Mouse (Mus musculus) right cerebral cortex, adult 2 months (tissue): ENCODE data around the gene Sumf2.

Source experiments
- DNase-seq, 2 experiments: peaks; one replicate each; pipeline ENCODE4 v3.0.0; 2021 to 2022; ENCODE audit warnings: low spot score in 2 of 2

Sumf2 gene

DNA sequence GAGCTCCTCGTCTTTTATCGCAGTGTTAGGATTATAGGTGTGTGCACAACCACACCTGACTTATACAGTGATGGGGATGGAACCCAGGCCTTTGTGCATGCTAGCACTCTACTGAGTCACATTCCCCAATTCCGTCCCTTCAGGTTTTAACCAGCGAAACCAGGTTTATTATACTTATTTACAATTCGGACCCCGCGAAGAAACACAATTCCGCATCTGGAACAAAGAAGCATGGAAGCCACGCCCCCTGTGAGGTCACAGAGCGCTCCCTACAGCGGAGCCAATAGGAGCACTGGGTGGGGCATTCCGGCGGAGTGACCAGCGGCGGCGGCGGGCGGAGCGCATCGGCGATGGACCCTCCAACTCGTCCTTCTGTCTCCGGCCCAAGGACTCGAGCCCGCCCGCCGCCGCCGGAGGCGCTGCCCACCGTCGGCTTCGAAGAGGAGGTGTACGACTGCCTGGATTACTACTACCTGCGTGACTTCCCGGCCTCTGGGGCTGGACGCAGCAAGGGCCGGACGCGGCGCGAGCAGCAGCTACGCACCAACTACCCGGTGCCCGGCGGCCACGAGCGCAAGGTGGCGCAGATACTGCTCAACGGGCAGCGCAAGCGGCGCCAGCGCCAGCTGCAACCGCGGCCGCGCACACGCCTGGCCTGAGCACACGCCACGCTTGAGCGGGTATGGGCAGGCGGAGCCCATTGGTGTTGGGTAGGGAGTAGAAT lies 61.6 kb downstream of the Sumf2 start, which contains the start of gene Nupr1l:
TSS of gene Nupr1l (plus strand) at position 299 of the 724 bp plus-strand sequence.
- peak; percentile 88 to 93 for DNase-seq

DNA sequence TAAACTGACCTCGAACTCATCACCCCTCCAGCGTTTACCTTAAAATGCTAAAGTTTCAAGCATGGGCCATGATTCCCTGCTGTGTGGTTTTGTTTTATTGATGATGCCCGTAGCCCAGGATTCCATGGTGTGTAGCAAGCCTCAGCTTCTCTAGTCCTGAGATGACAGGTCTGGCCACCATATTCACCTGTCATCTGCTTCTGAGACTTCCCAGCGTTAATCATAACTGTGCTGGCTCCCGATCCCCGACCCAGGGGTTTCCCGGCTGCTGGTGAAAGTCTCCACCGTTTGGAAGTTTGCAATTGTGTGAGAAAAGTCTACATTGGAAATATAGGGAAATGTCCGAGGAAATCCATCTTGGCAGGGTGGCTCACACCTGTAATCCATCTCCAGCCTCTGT lies 62.4 kb downstream of the Sumf2 start:
- no peak for DNase-seq

DNA sequence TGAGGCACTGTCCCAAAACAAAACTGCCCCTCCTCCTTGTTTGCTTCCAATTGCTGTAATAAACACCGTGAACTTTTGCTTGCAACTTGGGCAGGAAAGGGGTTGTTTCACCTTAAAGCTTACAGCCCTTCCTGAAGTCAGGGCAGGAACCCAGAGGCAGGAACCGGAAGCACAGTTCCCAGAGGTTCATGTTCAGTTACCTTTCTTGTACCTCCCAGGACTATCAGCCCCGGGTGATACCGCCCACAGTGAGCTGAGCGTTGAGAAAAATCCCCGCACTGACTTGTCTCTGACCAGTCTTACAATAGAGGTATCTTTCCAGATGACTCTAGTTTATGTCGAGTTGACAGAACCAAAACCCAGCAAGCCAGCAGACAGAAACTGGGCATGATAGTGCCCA lies 62.8 kb downstream of the Sumf2 start:
- DNase-seq: no peak
